Mouse (Mus musculus) stomach, embryonic 15.5 days (tissue): ENCODE data around the gene Pank4. TPM values are rescaled to one million over a fixed set of nuclear protein-coding genes. Genes with fewer than 3 reads are reported as not detected.

Experiments
- ATAC-seq: fragments of 200-750 bp; cut with Nextera tagmentation; 2 replicates; pipeline ENCODE4 v1.8.0; 2017; ENCODE audit warnings: low read depth, moderate number of reproducible peaks, moderate TSS enrichment; ENCODE audit not compliant: insufficient read depth, low FRiP score
- H3K27ac ChIP-seq: fragments of 300-500 bp; sonication (generic); 2 replicates; pipeline ENCODE4 v1.5.1; 2015; ENCODE audit warnings: mild to moderate bottlenecking, inconsistent platforms
- H3K27me3 ChIP-seq: fragments of 300-500 bp; sonication (generic); replicated peaks from 2 replicates; pipeline ENCODE4 v1.6.1; 2015; ENCODE audit warnings: inconsistent platforms
- H3K36me3 ChIP-seq: fragments of 300-500 bp; sonication (generic); 2 replicates; pipeline ENCODE4 v1.6.1; 2015; ENCODE audit warnings: inconsistent platforms
- H3K4me1 ChIP-seq: fragments of 300-500 bp; sonication (generic); 2 replicates; pipeline ENCODE4 v1.6.1; 2015; ENCODE audit warnings: inconsistent platforms
- H3K4me2 ChIP-seq: fragments of 300-500 bp; sonication (generic); 2 replicates; pipeline ENCODE4 v1.6.1; 2015; ENCODE audit warnings: mild to moderate bottlenecking, inconsistent platforms
- H3K4me3 ChIP-seq: fragments of 300-500 bp; sonication (generic); replicated peaks from 2 replicates; pipeline ENCODE4 v1.5.1; 2015; ENCODE audit warnings: inconsistent platforms
- H3K9ac ChIP-seq: fragments of 300-500 bp; sonication (generic); 2 replicates; pipeline ENCODE4 v1.6.1; 2015; ENCODE audit warnings: inconsistent platforms
- H3K9me3 ChIP-seq: fragments of 300-500 bp; sonication (generic); 2 replicates; pipeline ENCODE4 v1.6.1; 2016; ENCODE audit warnings: inconsistent platforms
- WGBS: fragments of 180-500 bp; shearing (Covaris S2); methylation state at CpG from one replicate; pipeline ENCODE4 v1.1.7; 2015; 5-methylcytosine and 5-hydroxymethylcytosine counted together
- polyA plus RNA-seq: library from polyadenylated mRNA; unstranded; fragments of >200 nt; fragmentation: Nextera tagmentation; extraction: Ambion mirVana; gene quantifications from 2 replicates; pipeline ENCODE4 v1.2.1, GENCODE M21; 2015

Gene Pank4
- polyA plus RNA-seq, 1 experiment from 2014 or later, result 37.7 TPM

GRCm38 (mm10) chr4:154929088-154929660, 34.7 kb upstream of the Pank4 start:
- WGBS, result 74% methylated on average over 12 of the region's 12 CpGs
- H3K4me1 ChIP-seq, result peaks cover 16% of the 10 kb centered on the region
- H3K9ac ChIP-seq, result no peak overlapping the region
- H3K4me3 ChIP-seq, result no peak overlapping the region
- peak overlapping the region; percentile 36; the same call in 1 of the 2 replicates for H3K27ac ChIP-seq
- H3K9me3 ChIP-seq, result no peaks in the 10 kb centered on the region
- H3K27me3 ChIP-seq, result no peaks in the 10 kb centered on the region
- no peak overlapping the region for H3K4me2 ChIP-seq
- ATAC-seq, result peak; percentile 72; the same call in 1 of the 2 replicates
- no peaks in the 10 kb centered on the region for H3K36me3 ChIP-seq

GRCm38 (mm10) chr4:154933306-154933907, 30.5 kb upstream of the Pank4 start:
- no peak overlapping the region for H3K27ac ChIP-seq
- H3K36me3 ChIP-seq, result no peaks in the 10 kb centered on the region
- no peaks in the 10 kb centered on the region for H3K27me3 ChIP-seq
- H3K4me2 ChIP-seq, result no peak overlapping the region
- H3K9me3 ChIP-seq, result no peaks in the 10 kb centered on the region
- ATAC-seq, result no peak
- WGBS, result 56% methylated on average over 13 of the region's 13 CpGs
- H3K9ac ChIP-seq, result no peak overlapping the region
- no peak overlapping the region for H3K4me3 ChIP-seq
- peaks cover 3% of the 10 kb centered on the region; the same call in 1 of the 2 replicates for H3K4me1 ChIP-seq

DNA sequence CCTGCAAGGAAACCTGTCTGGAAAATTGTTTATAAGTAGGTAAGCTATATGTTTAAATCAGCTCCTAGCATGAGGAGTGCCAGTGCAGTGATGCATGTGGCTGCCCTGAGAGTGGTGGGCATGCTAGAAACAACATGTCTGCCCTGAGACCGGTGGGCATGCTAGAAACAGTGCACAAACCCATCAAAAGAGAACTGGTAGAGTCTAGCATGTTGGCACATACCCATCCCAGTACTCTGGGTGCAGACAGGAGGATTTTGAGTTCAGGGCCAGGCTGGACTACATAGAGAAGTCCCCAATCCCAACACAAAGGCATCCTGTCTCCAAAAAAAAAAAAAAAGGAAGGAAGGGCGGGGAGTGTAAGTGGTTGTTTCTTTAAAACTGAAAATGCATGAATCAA, 29.1 kb upstream of the Pank4 start:
- Histone ChIP-seq H3K27ac (no peak overlapping the region), H3K4me3 (no peak overlapping the region), H3K4me1 (no peaks in the 10 kb centered on the region), H3K9me3 (no peaks in the 10 kb centered on the region), H3K4me2 (no peak overlapping the region), H3K9ac (no peak overlapping the region), H3K36me3 (no peaks in the 10 kb centered on the region), H3K27me3 (no peaks in the 10 kb centered on the region)
- 88% methylated on average over 2 of the region's 2 CpGs for WGBS
- ATAC-seq, result no peak

DNA sequence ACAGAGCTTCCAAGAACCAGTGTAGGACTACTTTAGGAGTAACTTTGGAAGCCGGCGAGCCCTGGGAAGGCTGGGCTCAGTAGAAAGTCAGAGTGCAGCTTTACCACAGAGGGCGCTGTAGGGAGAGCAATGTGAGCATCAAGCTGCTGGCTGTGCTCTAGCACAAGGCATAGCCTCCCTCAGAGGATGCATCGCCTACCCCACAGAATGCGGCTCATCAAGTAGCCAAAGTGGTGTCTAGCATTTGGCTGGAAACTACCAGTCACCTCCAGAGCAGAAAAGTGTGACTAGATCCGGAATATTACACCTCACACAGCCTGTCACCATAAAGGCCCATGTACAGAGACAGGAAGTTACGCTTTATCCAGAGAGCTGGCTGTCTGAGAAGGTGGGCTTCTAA, 28.1 kb upstream of the Pank4 start:
- no peak for ATAC-seq
- Histone ChIP-seq H3K27me3 (no peaks in the 10 kb centered on the region), H3K9ac (no peak overlapping the region), H3K36me3 (no peaks in the 10 kb centered on the region), H3K4me1 (no peaks in the 10 kb centered on the region), H3K4me2 (no peak overlapping the region), H3K27ac (no peak overlapping the region), H3K4me3 (no peak overlapping the region), H3K9me3 (no peaks in the 10 kb centered on the region)
- 76% methylated on average over 7 of the region's 7 CpGs for WGBS

DNA sequence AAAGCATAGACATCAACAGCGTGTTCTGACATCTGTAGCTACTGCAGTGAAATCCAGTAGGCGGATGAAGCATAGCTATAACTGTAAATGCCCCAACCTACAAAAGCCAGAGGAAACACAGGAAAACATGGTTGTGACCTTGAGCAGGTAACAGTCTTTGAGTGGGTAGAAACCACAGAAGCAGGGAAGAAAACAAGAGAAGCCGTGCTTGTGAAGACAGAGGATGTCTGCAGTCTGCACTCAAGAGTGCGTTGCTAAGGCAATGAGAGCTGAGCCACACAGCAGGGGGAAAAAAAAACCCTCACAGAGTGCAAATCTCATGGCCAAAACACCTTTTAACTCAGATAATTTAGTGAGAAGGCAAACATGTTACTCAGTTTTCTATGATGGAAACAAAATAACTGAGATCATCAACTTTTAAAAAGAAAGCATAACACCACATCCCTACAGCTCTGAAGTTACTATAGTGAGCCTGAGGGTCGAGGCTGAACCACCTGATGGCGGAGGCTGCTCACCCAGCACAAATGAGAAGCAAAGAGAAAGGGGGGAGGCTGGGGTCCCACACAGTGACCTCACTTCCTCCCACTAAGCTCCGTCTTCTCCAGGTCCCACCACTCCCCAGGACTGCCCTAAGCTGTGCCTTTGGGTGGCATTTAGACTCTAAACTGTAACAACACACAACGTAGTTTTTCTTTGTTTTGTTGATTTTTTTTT, 27.2 kb upstream of the Pank4 start:
- no peaks in the 10 kb centered on the region for H3K9me3 ChIP-seq
- H3K36me3 ChIP-seq, result no peaks in the 10 kb centered on the region
- H3K9ac ChIP-seq, result no peak overlapping the region
- no peaks in the 10 kb centered on the region for H3K27me3 ChIP-seq
- no peak for ATAC-seq
- H3K4me3 ChIP-seq, result no peak overlapping the region
- H3K4me1 ChIP-seq, result no peaks in the 10 kb centered on the region
- no peak overlapping the region for H3K27ac ChIP-seq
- 60% methylated on average over 8 of the region's 8 CpGs for WGBS
- no peak overlapping the region for H3K4me2 ChIP-seq

DNA sequence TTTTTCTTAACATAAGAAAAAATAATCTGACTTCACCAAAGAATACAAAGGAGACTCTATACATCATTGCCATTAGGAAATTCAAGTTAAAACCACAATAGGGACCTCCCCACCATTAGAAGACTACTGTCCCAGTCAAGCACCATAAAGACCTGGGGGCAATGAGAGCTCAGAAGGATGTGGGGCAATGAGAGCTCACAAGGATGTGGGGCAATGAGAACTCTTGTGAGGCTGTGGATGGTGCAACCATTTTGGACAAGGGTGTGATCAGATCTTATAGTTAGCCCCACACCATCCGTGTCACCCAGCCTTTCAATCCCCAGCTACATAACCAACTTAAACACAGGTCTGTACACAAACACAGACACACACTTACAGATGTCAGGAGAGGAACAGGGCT, 26.2 kb upstream of the Pank4 start:
- Histone ChIP-seq H3K9ac (no peak overlapping the region), H3K27me3 (no peaks in the 10 kb centered on the region), H3K4me1 (no peaks in the 10 kb centered on the region), H3K27ac (no peak overlapping the region), H3K4me3 (no peak overlapping the region), H3K9me3 (no peaks in the 10 kb centered on the region), H3K36me3 (no peaks in the 10 kb centered on the region), H3K4me2 (no peak overlapping the region)
- 64% methylated on average over 1 of the region's 1 CpGs for WGBS
- ATAC-seq, result no peak

DNA sequence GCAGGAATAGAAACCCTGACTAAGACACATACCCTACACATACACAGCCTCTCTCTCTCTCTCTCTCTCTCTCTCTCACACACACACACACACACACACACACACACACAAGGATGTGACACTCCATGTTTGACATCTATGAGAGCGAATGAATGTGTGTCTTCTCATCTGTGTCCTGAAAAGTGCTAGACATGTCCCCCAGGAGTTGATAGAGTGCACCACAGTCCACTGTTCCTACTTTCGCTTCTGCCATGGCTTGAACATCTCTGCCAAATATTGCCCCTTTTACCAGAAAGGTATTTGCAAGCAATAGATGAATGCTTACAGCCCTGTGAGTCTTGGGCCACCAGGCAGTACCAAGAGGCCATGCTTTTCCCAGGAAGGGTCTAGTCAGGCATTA, 23.8 kb upstream of the Pank4 start:
- Histone ChIP-seq H3K4me3 (no peak overlapping the region), H3K4me2 (no peak overlapping the region), H3K27ac (no peak overlapping the region), H3K9ac (no peak overlapping the region), H3K36me3 (no peaks in the 10 kb centered on the region), H3K27me3 (no peaks in the 10 kb centered on the region), H3K9me3 (no peaks in the 10 kb centered on the region), H3K4me1 (no peaks in the 10 kb centered on the region)
- ATAC-seq, result no peak
- WGBS, result 81% methylated on average over 2 of the region's 2 CpGs

GRCm38 (mm10) chr4:154941831-154942230, 22.1 kb upstream of the Pank4 start:
- 85% methylated on average over 5 of the region's 5 CpGs for WGBS
- no peak overlapping the region for H3K4me3 ChIP-seq
- H3K36me3 ChIP-seq, result no peaks in the 10 kb centered on the region
- H3K27me3 ChIP-seq, result no peaks in the 10 kb centered on the region
- ATAC-seq, result no peak
- peaks cover 4% of the 10 kb centered on the region for H3K4me1 ChIP-seq
- no peak overlapping the region for H3K27ac ChIP-seq
- no peak overlapping the region for H3K4me2 ChIP-seq
- no peaks in the 10 kb centered on the region for H3K9me3 ChIP-seq
- no peak overlapping the region for H3K9ac ChIP-seq

GRCm38 (mm10) chr4:154942632-154943322, 21.1 kb upstream of the Pank4 start:
- Histone ChIP-seq H3K4me2 (no peak overlapping the region), H3K9me3 (no peaks in the 10 kb centered on the region), H3K9ac (no peak overlapping the region), H3K4me3 (no peak overlapping the region), H3K36me3 (no peaks in the 10 kb centered on the region), H3K4me1 (peaks cover 4% of the 10 kb centered on the region), H3K27me3 (no peaks in the 10 kb centered on the region), H3K27ac (no peak overlapping the region)
- no peak for ATAC-seq
- 81% methylated on average over 10 of the region's 10 CpGs for WGBS

DNA sequence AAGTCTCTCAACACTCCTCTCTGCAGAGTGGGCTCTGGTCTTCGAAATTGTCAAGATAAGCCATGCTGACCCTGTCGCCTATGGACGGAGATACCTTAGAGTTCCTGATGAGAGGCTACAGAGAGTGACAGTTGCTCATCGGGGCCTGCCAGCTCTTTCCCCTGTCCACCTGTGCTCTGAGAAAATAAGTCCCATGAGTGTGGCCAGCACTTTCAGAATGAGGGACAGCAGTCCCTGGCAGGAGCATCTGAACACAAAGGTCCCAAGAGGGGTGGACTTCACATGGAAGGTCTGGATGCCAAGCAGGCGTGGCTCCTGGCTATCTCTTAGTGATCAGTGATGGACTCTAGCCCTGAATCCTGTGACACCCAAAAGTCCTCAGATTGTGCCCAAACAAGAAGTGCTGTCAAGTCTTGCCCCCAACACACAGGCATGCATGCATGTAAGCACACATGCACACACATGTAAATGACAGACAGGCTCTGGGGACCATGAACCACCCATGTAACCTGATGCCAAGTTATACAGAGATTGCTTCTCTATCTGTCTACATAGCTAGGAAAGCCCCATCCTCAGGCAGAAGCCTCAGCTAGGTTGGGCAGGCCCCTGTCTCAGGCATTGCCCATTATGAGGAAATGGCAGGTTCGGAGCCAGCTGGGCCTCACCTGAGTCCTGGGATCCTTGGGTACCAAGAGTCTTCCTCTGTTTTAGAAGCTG, 20.4 kb upstream of the Pank4 start:
- 85% methylated on average over 6 of the region's 6 CpGs for WGBS
- ATAC-seq, result no peak
- H3K4me3 ChIP-seq, result no peak overlapping the region
- H3K36me3 ChIP-seq, result no peaks in the 10 kb centered on the region
- H3K4me1 ChIP-seq, result peaks cover 4% of the 10 kb centered on the region
- H3K27ac ChIP-seq, result no peak overlapping the region
- no peaks in the 10 kb centered on the region for H3K9me3 ChIP-seq
- peaks cover 3% of the 10 kb centered on the region; the same call in 1 of the 2 replicates for H3K27me3 ChIP-seq
- H3K4me2 ChIP-seq, result no peak overlapping the region
- H3K9ac ChIP-seq, result no peak overlapping the region

DNA sequence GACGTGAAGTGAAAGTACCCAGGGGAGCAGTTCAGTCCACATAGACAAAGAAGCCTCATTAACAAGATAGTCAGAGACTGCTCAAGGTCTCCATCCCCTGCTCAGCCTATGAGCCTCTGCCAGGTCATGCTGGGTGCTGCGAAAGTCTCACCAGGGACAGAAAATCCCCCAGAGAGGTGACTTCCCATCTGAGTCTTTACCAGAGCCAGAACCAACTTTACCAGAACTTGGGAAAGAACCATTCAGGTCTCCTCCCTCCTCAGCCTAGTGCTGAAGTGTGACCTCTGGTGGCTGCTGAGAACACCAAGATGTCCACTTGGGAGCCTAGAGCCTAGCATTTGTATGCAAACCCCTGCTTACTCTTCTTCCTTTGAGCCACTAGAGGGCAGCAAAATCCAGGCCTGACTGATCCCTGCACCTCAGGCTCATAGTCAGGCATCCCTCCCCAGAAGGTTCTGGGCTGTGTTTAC, 19.8 kb upstream of the Pank4 start:
- no peak overlapping the region for H3K4me3 ChIP-seq
- no peaks in the 10 kb centered on the region for H3K9me3 ChIP-seq
- peak; percentile 74; the same call in 1 of the 2 replicates for ATAC-seq
- no peak overlapping the region for H3K4me2 ChIP-seq
- H3K9ac ChIP-seq, result no peak overlapping the region
- H3K36me3 ChIP-seq, result no peaks in the 10 kb centered on the region
- no peak overlapping the region for H3K27ac ChIP-seq
- H3K4me1 ChIP-seq, result peaks cover 10% of the 10 kb centered on the region
- 38% methylated on average over 2 of the region's 2 CpGs for WGBS
- H3K27me3 ChIP-seq, result peaks cover 10% of the 10 kb centered on the region
